In the genomic region with DNA sequence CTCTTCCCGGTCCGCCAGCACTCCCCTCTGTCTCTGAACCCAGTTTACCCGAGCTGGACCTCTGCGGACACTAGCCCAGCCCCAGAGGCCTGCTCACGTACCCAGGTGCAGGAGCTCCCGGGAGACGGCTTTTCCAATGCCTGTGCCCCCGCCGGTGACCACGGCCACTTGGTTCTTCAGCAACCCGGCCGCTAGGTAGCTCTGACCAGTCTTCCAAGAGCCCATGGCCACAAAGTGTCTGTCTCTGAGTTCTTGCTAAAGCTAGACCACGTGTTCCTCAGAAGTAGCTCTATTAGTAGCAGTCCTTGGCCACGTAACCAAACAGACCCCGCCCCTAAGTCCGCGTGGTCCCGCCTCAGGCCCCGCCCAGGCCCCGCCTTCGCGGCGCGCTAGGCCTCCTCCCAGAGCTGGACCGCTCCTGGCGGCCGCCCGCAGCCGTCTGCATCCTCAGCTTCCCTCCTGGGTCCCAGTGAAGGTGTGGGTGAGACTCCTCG, we compare ENCODE assay signal across 8 mouse cellular contexts. TPM values are rescaled to one million over a fixed set of nuclear protein-coding genes. Genes with fewer than 3 reads are reported as not detected.
DNase-seq lines count a peak whose midpoint lies in the region; ATAC-seq lines count a peak whose summit lies in the region.

A gene (minus strand): TSS at position 323 of the 494 bp plus-strand sequence.
A gene (plus strand): TSS at position 378 of the 494 bp plus-strand sequence.

- DNase-seq in R1 (ENCODE audit: low read depth, low spot score), result peak; percentile 93
- peak; percentile 95 to 98 for DNase-seq in cerebellum, postnatal 25 days
- DNase-seq in frontal cortex, postnatal 36 days (ENCODE audit: low spot score in 2 of 2), result peak; percentile 92 to 93
- DNase-seq in left cerebral cortex, adult 18-20 months (ENCODE audit: low spot score in 2 of 2), result peak; percentile 91 to 93
- DNase-seq in right cerebral cortex, adult 18-20 months, result peak; percentile 95
- DNase-seq in urinary bladder, postnatal 10 days (ENCODE audit: low spot score), result peak; percentile 67

- peaks cover 2% of the 10 kb centered on the region; the same call in 1 of the 2 replicates for H3K36me3 ChIP-seq in hindbrain, embryonic 16.5 days (ENCODE audit: control insufficient read depth, insufficient read depth, low read length)
- no peaks in the 10 kb centered on the region for H3K36me3 ChIP-seq in macrophage (ENCODE audit: inconsistent target)

- under 1% methylated on average over 30 of the region's 30 CpGs for WGBS in hindbrain, embryonic 16.5 days
- under 1% methylated on average over 30 of the region's 30 CpGs for WGBS in macrophage (ENCODE audit: missing documents)

- H3K9me3 ChIP-seq in hindbrain, embryonic 16.5 days (ENCODE audit: control insufficient read depth, low read length), result no peaks in the 10 kb centered on the region

- H3K4me3 ChIP-seq in hindbrain, embryonic 16.5 days (ENCODE audit: low read length), result peak within 1 kb of the TSS; percentile 62
- peak within 1 kb of the TSS; percentile 40 for H3K4me3 ChIP-seq in macrophage (ENCODE audit: inconsistent target)

- H3K79me2 ChIP-seq in macrophage (ENCODE audit: inconsistent target), result no peaks in the 10 kb centered on the region

- peak within 1 kb of the TSS; percentile 68 for H3K27ac ChIP-seq in hindbrain, embryonic 16.5 days (ENCODE audit: low read depth, low read length)
- no peak within 1 kb of the TSS for H3K27ac ChIP-seq in macrophage

- ATAC-seq in hindbrain, embryonic 16.5 days, result peak; percentile 99

- H3K9ac ChIP-seq in hindbrain, embryonic 16.5 days (ENCODE audit: low read depth, low read length), result peak within 1 kb of the TSS; percentile 65

- H3K4me1 ChIP-seq in hindbrain, embryonic 16.5 days (ENCODE audit: control insufficient read depth, insufficient read depth, low read depth, low read length), result peaks cover 11% of the 10 kb centered on the region

- H3K4me2 ChIP-seq in hindbrain, embryonic 16.5 days (ENCODE audit: low read length), result peak within 1 kb of the TSS; percentile 87

- H3K27me3 ChIP-seq in hindbrain, embryonic 16.5 days (replicated peaks; ENCODE audit: control insufficient read depth, insufficient read depth, low read length), result no peaks in the 10 kb centered on the region

RNA-seq across cellular contexts. Expression of the first gene that starts in this region (rescaled TPM):
- polyA plus RNA-seq in hindbrain, embryonic 16.5 days (2015; fragmentation: Nextera tagmentation; extraction: Ambion mirVana), result 9.4 and 10.6 TPM in 2 replicates
- 1 to 10 TPM; 5.1 to 6.4 TPM for total RNA-seq in left cerebral cortex, adult 18-20 months (2021)
- total RNA-seq in macrophage (2018; cell fraction: chromatin; rRNA removed), result 1 to 10 TPM in 7 of 26 experiments, under 1 TPM in 6, not detected in 13; 0.63 to 4.3 (median 1.1) TPM
- total RNA-seq in macrophage (2018; cell fraction: cytosol; rRNA removed), result 1 to 10 TPM; 1.4 to 3.2 (median 2.3) TPM
- total RNA-seq in macrophage (2018; cell fraction: nucleus; rRNA removed), result 1 to 10 TPM in 13 of 26 experiments, under 1 TPM in 6, not detected in 7; 0.52 to 3.2 (median 1.3) TPM
- 1.8 to 4.6 TPM (median 3.0 TPM) in 3 replicates for polyA plus RNA-seq in macrophage (2018)

RNA-seq across cellular contexts. Expression of the second gene that starts in this region (rescaled TPM):
- polyA plus RNA-seq in hindbrain, embryonic 16.5 days (2015; fragmentation: Nextera tagmentation; extraction: Ambion mirVana), result 34.2 and 38.7 TPM in 2 replicates
- 10 to 100 TPM; 13.7 to 14.1 TPM for total RNA-seq in left cerebral cortex, adult 18-20 months (2021)
- under 1 TPM in 1 of 26 experiments, not detected in 25; 0.57 TPM for total RNA-seq in macrophage (2018; cell fraction: chromatin; rRNA removed)
- not detected for total RNA-seq in macrophage (2018; cell fraction: cytosol; rRNA removed)
- total RNA-seq in macrophage (2018; cell fraction: nucleus; rRNA removed), result not detected
- not detected in 3 replicates for polyA plus RNA-seq in macrophage (2018)

Comparison
In these comparisons a context has a peak if more than half of its experiments do, and no peak if none do; other contexts are left out.
1. RNA of the second gene that starts in this region (polyA plus RNA-seq): 34.2 to 38.7 TPM in hindbrain, embryonic 16.5 days; not detected in macrophage; every median in the first group is over 10 times any median in the second.
2. Peak in every context shown above with its lines, with median percentiles within 50 percentile points of each other: DNase-seq.